Comparison of ENCODE assay signal across 27 mouse cellular contexts in genomic region chr7:137102606-137103195, GRCm38 (mm10).
DNase-seq lines count a peak whose midpoint lies in the region; ATAC-seq lines count a peak whose summit lies in the region.
"Had no signal": no experiment of that assay in that cellular context is flagged by ENCODE, and none has a peak within 500 bp of the region (broad histone marks: within the 10 kb centered on the region; RNA-seq: fewer than 3 reads in every experiment).

No protein-coding gene starts in this region.

- 59% methylated on average over 10 of the region's 10 CpGs for WGBS in forebrain, embryonic 10.5 days
- WGBS in forebrain, embryonic 13.5 days: 29% methylated on average over 10 of the region's 10 CpGs
- WGBS in forebrain, embryonic 12.5 days: 44% methylated on average over 10 of the region's 10 CpGs
- WGBS in forebrain, embryonic 16.5 days: 21% methylated on average over 10 of the region's 10 CpGs
- 34% methylated on average over 10 of the region's 10 CpGs for WGBS in midbrain, embryonic 14.5 days
- 84% methylated on average over 10 of the region's 10 CpGs for WGBS in midbrain, embryonic 10.5 days

- H3K27me3 ChIP-seq in forebrain, embryonic 10.5 days (ENCODE audit: poor library complexity, severe bottlenecking): peaks cover 6% of the 10 kb centered on the region; the same call in 1 of the 2 replicates
- H3K27me3 ChIP-seq in forebrain, embryonic 13.5 days: no peaks in the 10 kb centered on the region
- 0 out of 2 replicates have a peak, but pooled peaks cover 8% of the 10 kb centered on the region for H3K27me3 ChIP-seq in forebrain, embryonic 12.5 days
- no peaks in the 10 kb centered on the region for H3K27me3 ChIP-seq in forebrain, embryonic 16.5 days (replicated peaks; ENCODE audit: control insufficient read depth, insufficient read depth, low read length)
- no peaks in the 10 kb centered on the region for H3K27me3 ChIP-seq in midbrain, embryonic 14.5 days (ENCODE audit: control insufficient read depth, insufficient read depth, low read length)
- no peaks in the 10 kb centered on the region for H3K27me3 ChIP-seq in midbrain, embryonic 10.5 days (ENCODE audit: low read depth, poor library complexity, severe bottlenecking)
- H3K27me3 ChIP-seq: CH12.LX; embryonic facial prominence, embryonic 13.5 days; embryonic facial prominence, embryonic 15.5 days; Patski had no signal

- no peak overlapping the region for H3K4me3 ChIP-seq in forebrain, embryonic 10.5 days
- no peak overlapping the region for H3K4me3 ChIP-seq in forebrain, embryonic 13.5 days
- H3K4me3 ChIP-seq in forebrain, embryonic 12.5 days (replicated peaks): no peak overlapping the region
- no peak overlapping the region for H3K4me3 ChIP-seq in forebrain, embryonic 16.5 days (replicated peaks; ENCODE audit: low read length)
- no peak overlapping the region for H3K4me3 ChIP-seq in midbrain, embryonic 14.5 days (replicated peaks; ENCODE audit: low read depth, low read length)
- no peak overlapping the region for H3K4me3 ChIP-seq in midbrain, embryonic 10.5 days
- H3K4me3 ChIP-seq: embryonic facial prominence, embryonic 13.5 days; embryonic facial prominence, embryonic 15.5 days; erythroblast, embryonic 14.5 days had no signal

- no peaks in the 10 kb centered on the region for H3K36me3 ChIP-seq in forebrain, embryonic 10.5 days (replicated peaks)
- H3K36me3 ChIP-seq in forebrain, embryonic 13.5 days (ENCODE audit: poor library complexity, severe bottlenecking): no peaks in the 10 kb centered on the region
- H3K36me3 ChIP-seq in forebrain, embryonic 12.5 days (replicated peaks): no peaks in the 10 kb centered on the region
- H3K36me3 ChIP-seq in forebrain, embryonic 16.5 days (ENCODE audit: control insufficient read depth, insufficient read depth): no peaks in the 10 kb centered on the region
- H3K36me3 ChIP-seq in midbrain, embryonic 14.5 days (ENCODE audit: control insufficient read depth, insufficient read depth, low read length): no peaks in the 10 kb centered on the region
- H3K36me3 ChIP-seq in midbrain, embryonic 10.5 days: no peaks in the 10 kb centered on the region
- H3K36me3 ChIP-seq: embryonic facial prominence, embryonic 13.5 days; embryonic facial prominence, embryonic 15.5 days; G1E had no signal

- no peaks in the 10 kb centered on the region for H3K9me3 ChIP-seq in forebrain, embryonic 10.5 days
- no peaks in the 10 kb centered on the region for H3K9me3 ChIP-seq in forebrain, embryonic 13.5 days (replicated peaks)
- no peaks in the 10 kb centered on the region for H3K9me3 ChIP-seq in forebrain, embryonic 12.5 days
- peaks cover under 1% of the 10 kb centered on the region; the same call in 1 of the 2 replicates for H3K9me3 ChIP-seq in forebrain, embryonic 16.5 days (ENCODE audit: control insufficient read depth, low read length)
- no peaks in the 10 kb centered on the region for H3K9me3 ChIP-seq in midbrain, embryonic 14.5 days (ENCODE audit: control insufficient read depth, low read length)
- no peaks in the 10 kb centered on the region for H3K9me3 ChIP-seq in midbrain, embryonic 10.5 days (replicated peaks)
- H3K9me3 ChIP-seq: embryonic facial prominence, embryonic 13.5 days; embryonic facial prominence, embryonic 15.5 days had no signal

- H3K4me2 ChIP-seq in forebrain, embryonic 13.5 days: no peak overlapping the region
- no peak overlapping the region for H3K4me2 ChIP-seq in forebrain, embryonic 12.5 days
- no peak overlapping the region for H3K4me2 ChIP-seq in forebrain, embryonic 16.5 days (ENCODE audit: low read length)
- no peak overlapping the region for H3K4me2 ChIP-seq in midbrain, embryonic 14.5 days (ENCODE audit: low read length)
- H3K4me2 ChIP-seq: embryonic facial prominence, embryonic 13.5 days; embryonic facial prominence, embryonic 15.5 days had no signal

- no peak for ATAC-seq in forebrain, embryonic 13.5 days
- ATAC-seq in forebrain, embryonic 12.5 days (ENCODE audit: low FRiP score): peak; percentile 46; the same call in 1 of the 2 replicates
- no peak for ATAC-seq in forebrain, embryonic 16.5 days
- ATAC-seq in midbrain, embryonic 14.5 days (ENCODE audit: low FRiP score, low TSS enrichment): no peak; the same call in 1 of the 2 replicates
- ATAC-seq: activated CD4-positive, CD25-positive, alpha-beta regulatory T cell, adult 4 months; CD4-positive, CD25-positive, alpha-beta regulatory T cell, adult 4 months; Patski had no signal

- H3K9ac ChIP-seq in forebrain, embryonic 13.5 days: no peak overlapping the region
- H3K9ac ChIP-seq in forebrain, embryonic 12.5 days: no peak overlapping the region
- no peak overlapping the region for H3K9ac ChIP-seq in forebrain, embryonic 16.5 days (replicated peaks; ENCODE audit: low read depth, low read length)
- no peak overlapping the region for H3K9ac ChIP-seq in midbrain, embryonic 14.5 days (replicated peaks; ENCODE audit: low read length)
- H3K9ac ChIP-seq: embryonic facial prominence, embryonic 13.5 days; embryonic facial prominence, embryonic 15.5 days had no signal

- no peak for DNase-seq in forebrain, embryonic 10.5 days (ENCODE audit: extremely low spot score, low spot score)
- peak; percentile 83 for DNase-seq in heart, adult 11 months
- no peak for DNase-seq in heart, adult 9 months (ENCODE audit: low spot score in 2 of 2)
- peak; percentile 76 for DNase-seq in midbrain, embryonic 14.5 days
- no peak for DNase-seq in midbrain, embryonic 10.5 days (ENCODE audit: low spot score)
- DNase-seq: adrenal gland, adult 8-10 months; adrenal gland, postnatal 14 days; adrenal gland, postnatal 36 days; B cell, adult 2 months; cerebellum, adult 11 months; cerebellum, adult 18-20 months; cerebellum, adult 8-10 months; cerebellum, adult 9-11 months; cerebellum, postnatal 14 days; cerebellum, postnatal 36 days; embryo, embryonic 11 days had no signal

- peaks cover 26% of the 10 kb centered on the region for H3K4me1 ChIP-seq in forebrain, embryonic 10.5 days
- H3K4me1 ChIP-seq in forebrain, embryonic 13.5 days: peaks cover 10% of the 10 kb centered on the region
- peaks cover 13% of the 10 kb centered on the region for H3K4me1 ChIP-seq in forebrain, embryonic 12.5 days
- H3K4me1 ChIP-seq in forebrain, embryonic 16.5 days (replicated peaks; ENCODE audit: control insufficient read depth, insufficient read depth, low read length): no peaks in the 10 kb centered on the region
- peaks cover 10% of the 10 kb centered on the region for H3K4me1 ChIP-seq in midbrain, embryonic 14.5 days (ENCODE audit: control insufficient read depth, insufficient read depth, low read length)
- H3K4me1 ChIP-seq in midbrain, embryonic 10.5 days: no peaks in the 10 kb centered on the region
- H3K4me1 ChIP-seq: embryonic facial prominence, embryonic 13.5 days; embryonic facial prominence, embryonic 15.5 days had no signal

- H3K27ac ChIP-seq in forebrain, embryonic 10.5 days: 0 out of 2 replicates have a peak overlapping the region, but pooled peaks have one; percentile 25
- no peak overlapping the region for H3K27ac ChIP-seq in forebrain, embryonic 13.5 days
- H3K27ac ChIP-seq in forebrain, embryonic 12.5 days: no peak overlapping the region
- no peak overlapping the region for H3K27ac ChIP-seq in forebrain, embryonic 16.5 days (ENCODE audit: low read length)
- no peak overlapping the region for H3K27ac ChIP-seq in midbrain, embryonic 14.5 days (replicated peaks; ENCODE audit: low read depth, low read length)
- no peak overlapping the region for H3K27ac ChIP-seq in midbrain, embryonic 10.5 days (replicated peaks)
- H3K27ac ChIP-seq: embryonic facial prominence, embryonic 13.5 days; embryonic facial prominence, embryonic 15.5 days had no signal

Comparison
In these comparisons a context has a peak if more than half of its experiments do, and no peak if none do; other contexts are left out.
1. DNase-seq: peak in heart, adult 11 months (single experiment) and midbrain, embryonic 14.5 days (single experiment); none in forebrain, embryonic 10.5 days (single experiment), heart, adult 9 months (0 of 2) and midbrain, embryonic 10.5 days (single experiment).